Mouse (Mus musculus) fat pad, adult 2 months (tissue): ENCODE measurements around the gene Nyap1.

Source experiments
- DNase-seq: peaks from one replicate; pipeline ENCODE4 v3.0.0-alpha.2; 2011; ENCODE audit warnings: low read depth, low spot score; ENCODE audit errors: extremely low read depth

The Nyap1 gene

GRCm38 (mm10) chr5:137741023-137741931 is at the start of gene Nyap1:
TSS of gene Nyap1 (minus strand) at chr5:137741607.
- DNase-seq: no peak

GRCm38 (mm10) chr5:137788946-137789531 is 47.6 kb upstream of the Nyap1 start:
- no peak for DNase-seq

- no peak for DNase-seq
Observed at GRCm38 (mm10) chr5:137788171-137788570, 46.8 kb upstream of the Nyap1 start.

- DNase-seq: peak; percentile 64
Observed at GRCm38 (mm10) chr5:137787151-137787928, 45.9 kb upstream of the Nyap1 start, which contains the start of the genes Mepce and Zcwpw1. TSS of gene Mepce (minus strand) at chr5:137787655. TSS of gene Zcwpw1 (plus strand) at chr5:137787798.

GRCm38 (mm10) chr5:137786109-137786942 is 44.9 kb upstream of the Nyap1 start:
- DNase-seq: peak; percentile 94

- no peak for DNase-seq
Observed at GRCm38 (mm10) chr5:137785164-137786031, 44.0 kb upstream of the Nyap1 start.

GRCm38 (mm10) chr5:137784546-137784945 is 43.1 kb upstream of the Nyap1 start:
- DNase-seq: no peak

GRCm38 (mm10) chr5:137783901-137784540 is 42.6 kb upstream of the Nyap1 start:
- no peak for DNase-seq

- no peak for DNase-seq
Observed at GRCm38 (mm10) chr5:137782776-137783522, 41.5 kb upstream of the Nyap1 start.

- no peak for DNase-seq
Observed at GRCm38 (mm10) chr5:137781661-137782060, 40.3 kb upstream of the Nyap1 start.

- DNase-seq: no peak
Observed at GRCm38 (mm10) chr5:137779053-137779933, 37.9 kb upstream of the Nyap1 start.

GRCm38 (mm10) chr5:137778635-137779034 is 37.2 kb upstream of the Nyap1 start, which contains the start of gene Ppp1r35:
TSS of gene Ppp1r35 (plus strand) at chr5:137778849.
- DNase-seq: peak; percentile 70

GRCm38 (mm10) chr5:137777267-137777845 is 35.9 kb upstream of the Nyap1 start:
- DNase-seq: no peak

- DNase-seq: peak; percentile 85
Observed at GRCm38 (mm10) chr5:137776408-137776918, 35.1 kb upstream of the Nyap1 start.

- no peak for DNase-seq
Observed at GRCm38 (mm10) chr5:137775587-137776290, 34.3 kb upstream of the Nyap1 start.

- no peak for DNase-seq
Observed at GRCm38 (mm10) chr5:137772755-137773154, 31.3 kb upstream of the Nyap1 start.
